In genomic region chr13:34776767-34777166, GRCm38 (mm10) we compare ENCODE assay signal across 22 mouse cellular contexts. TPM values are rescaled to one million over a fixed set of nuclear protein-coding genes. Genes with fewer than 3 reads are reported as not detected.
"Had no signal": no experiment of that assay in that cellular context is flagged by ENCODE, and none has a peak within 500 bp of the region (broad histone marks: within the 10 kb centered on the region; RNA-seq: fewer than 3 reads in every experiment).

No protein-coding gene starts in this region.

- DNase-seq: kidney, adult 18-20 months; kidney, postnatal 10 days; kidney, postnatal 4 days; liver; liver, embryonic 13.5 days; lung, adult 18-20 months; lung, postnatal 4 days; right cerebral cortex, postnatal 25 days; thymus, postnatal 4 days had no signal

- ATAC-seq: lung, postnatal 0 days had no signal

- H3K4me2 ChIP-seq: limb, embryonic 12.5 days; liver, embryonic 13.5 days; midbrain, embryonic 11.5 days; neural tube, embryonic 15.5 days had no signal

- H3K36me3 ChIP-seq: limb, embryonic 12.5 days; liver, embryonic 13.5 days; neural tube, embryonic 15.5 days had no signal

- H3K4me3 ChIP-seq: layer of hippocampus, adult 2 months; limb, embryonic 12.5 days; liver, embryonic 13.5 days; myocyte; neural tube, embryonic 15.5 days had no signal

- H3K9ac ChIP-seq: limb, embryonic 12.5 days; liver, embryonic 13.5 days; neural tube, embryonic 15.5 days had no signal

- H3K27me3 ChIP-seq: limb, embryonic 12.5 days; liver, embryonic 13.5 days; neural tube, embryonic 15.5 days had no signal

- H3K27ac ChIP-seq: layer of hippocampus, adult 2 months; limb, embryonic 12.5 days; liver, embryonic 13.5 days; neural tube, embryonic 15.5 days; stomach, postnatal 0 days had no signal

- H3K9me3 ChIP-seq: limb, embryonic 12.5 days; liver, embryonic 13.5 days; neural tube, embryonic 15.5 days had no signal

RNA-seq across cellular contexts. Expression of gene Fam50b, which starts 42.1 kb away (rescaled TPM):
- total RNA-seq: layer of hippocampus, adult 2 months; layer of hippocampus, postnatal 10 days; left cerebral cortex, postnatal 36 days; megakaryocyte, adult 5-6 weeks had no signal
- polyA plus RNA-seq: kidney, embryonic 14.5 days; limb, embryonic 12.5 days; liver, embryonic 13.5 days; midbrain, embryonic 11.5 days; myocyte; neural tube, embryonic 11.5 days; neural tube, embryonic 15.5 days; small intestine, adult 2 months had no signal
